Mouse (Mus musculus): Measurements from ENCODE around the gene Akap13. TPM values are rescaled to one million over a fixed set of nuclear protein-coding genes. Genes with fewer than 3 reads are reported as not detected.

The Akap13 gene
- total and polyA plus RNA-seq, 2 experiments from 2014 or later, result 13.8 to 26.1 TPM

DNA sequence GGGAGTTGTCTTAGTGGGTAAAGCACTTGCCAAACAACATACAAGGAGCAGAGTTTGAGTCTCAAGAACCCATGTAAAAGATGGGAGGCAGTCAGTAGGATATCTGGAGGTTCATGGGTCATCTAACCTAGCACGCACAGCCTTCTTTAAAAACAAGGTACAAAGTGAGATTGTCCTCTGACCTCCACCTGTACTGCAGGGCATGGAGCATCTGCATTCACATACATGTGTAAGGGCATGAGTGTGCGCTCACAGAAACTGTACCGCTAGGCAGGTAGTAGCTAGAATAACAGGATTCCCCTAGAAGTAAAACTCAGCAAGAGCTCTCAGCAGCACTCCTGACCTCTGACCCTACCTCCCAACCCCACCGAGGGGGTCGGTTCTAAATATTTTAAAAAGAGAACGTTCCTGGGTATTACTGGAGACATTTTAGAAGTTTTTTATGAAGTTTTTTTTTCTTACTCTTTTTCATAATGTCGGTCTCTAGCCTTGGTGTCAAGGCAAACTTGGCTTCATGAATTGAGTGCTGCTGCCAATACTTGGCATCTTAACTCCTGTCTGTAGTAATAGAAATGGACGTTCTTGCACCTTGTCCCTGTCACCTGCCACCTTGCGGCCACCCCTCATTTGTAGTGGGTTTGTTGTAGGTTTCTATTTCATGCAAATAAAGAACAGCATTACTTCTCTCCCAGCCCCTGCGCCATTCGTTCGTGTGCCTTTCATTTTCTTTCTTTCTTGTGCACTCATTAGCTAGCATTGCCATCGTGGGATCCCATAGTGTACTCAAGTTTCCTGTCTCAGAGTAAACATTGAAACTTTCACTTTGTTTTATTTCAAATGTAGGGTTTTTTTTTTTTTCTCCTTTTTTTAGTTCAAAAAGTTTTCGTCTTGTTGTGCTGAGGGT is 61.6 kb downstream of the Akap13 start:
- no peak for ATAC-seq
- no peak overlapping the region for H3K27ac ChIP-seq
- H3K4me2 ChIP-seq (ENCODE audit: low read depth, low read length), result no peak overlapping the region
- no peaks in the 10 kb centered on the region for H3K9me3 ChIP-seq (ENCODE audit: low read length)
- H3K4me1 ChIP-seq (ENCODE audit: insufficient read depth, low read length), result no peaks in the 10 kb centered on the region
- no peak for TF ChIP-seq CTCF (IDR thresholded peaks at IDR 0.05; ENCODE audit: low read depth)
- DNase-seq (ENCODE audit: low spot score), result no peak
- 85% methylated on average over 14 of the region's 14 CpGs for WGBS
- no peaks in the 10 kb centered on the region for H3K36me3 ChIP-seq (ENCODE audit: insufficient read depth, low read length)
- H3K27me3 ChIP-seq (ENCODE audit: insufficient read depth, low read length), result no peaks in the 10 kb centered on the region
- no peak overlapping the region for H3K9ac ChIP-seq (replicated peaks; ENCODE audit: low read length)
- H3K4me3 ChIP-seq (ENCODE audit: low read length), result no peak overlapping the region

DNA sequence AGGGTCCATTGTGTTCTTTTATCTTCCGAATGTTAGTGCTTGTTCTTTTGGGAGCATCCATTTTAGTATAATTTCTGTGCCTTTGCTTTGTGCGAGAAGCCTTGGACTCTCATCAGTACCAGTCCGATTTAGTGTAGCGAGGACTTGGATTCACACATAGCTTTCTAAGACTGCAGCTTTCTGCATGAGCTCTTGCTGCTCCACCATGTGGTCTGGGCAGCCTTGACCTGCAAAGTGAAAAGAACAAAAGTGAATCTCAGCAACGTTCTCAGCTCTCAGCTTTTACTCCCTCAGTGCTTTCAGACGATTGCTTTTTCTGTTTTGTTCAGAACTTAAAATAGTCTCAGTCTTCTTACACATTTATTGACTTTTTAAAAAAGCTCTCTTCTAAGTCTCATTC is 65.2 kb downstream of the Akap13 start:
- no peak for TF ChIP-seq CTCF (IDR thresholded peaks at IDR 0.05; ENCODE audit: low read depth)
- H3K4me3 ChIP-seq (ENCODE audit: low read length), result no peak overlapping the region
- DNase-seq (ENCODE audit: low spot score), result no peak
- 48% methylated on average over 6 of the region's 6 CpGs for WGBS
- no peak for ATAC-seq
- H3K27ac ChIP-seq, result no peak overlapping the region
- H3K27me3 ChIP-seq (ENCODE audit: insufficient read depth, low read length), result no peaks in the 10 kb centered on the region
- H3K9me3 ChIP-seq (ENCODE audit: low read length), result no peaks in the 10 kb centered on the region
- H3K36me3 ChIP-seq (ENCODE audit: insufficient read depth, low read length), result no peaks in the 10 kb centered on the region
- no peak overlapping the region for H3K9ac ChIP-seq (replicated peaks; ENCODE audit: low read length)
- no peaks in the 10 kb centered on the region for H3K4me1 ChIP-seq (ENCODE audit: insufficient read depth, low read length)
- no peak overlapping the region for H3K4me2 ChIP-seq (ENCODE audit: low read depth, low read length)

DNA sequence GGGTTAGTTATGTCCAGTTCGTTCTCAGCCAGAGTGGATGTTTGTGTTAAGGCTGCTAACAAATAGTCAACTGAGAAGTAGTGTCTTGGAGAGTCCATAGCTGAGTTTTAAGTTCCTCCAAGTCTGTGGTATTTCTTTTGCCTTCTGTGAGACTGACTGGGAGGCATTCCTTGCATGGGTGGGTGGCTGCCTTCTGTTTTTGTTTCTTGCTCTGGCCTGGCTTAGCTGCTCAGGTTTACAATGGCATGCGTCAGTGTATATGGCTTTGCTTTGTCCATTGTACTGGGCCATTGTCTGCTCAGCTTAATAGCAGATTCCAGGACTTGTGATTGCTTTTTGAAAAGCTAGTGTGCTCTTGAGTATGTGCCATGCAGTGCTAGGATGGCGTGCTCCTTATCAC is 65.9 kb downstream of the Akap13 start:
- TF ChIP-seq CTCF (IDR thresholded peaks at IDR 0.05; ENCODE audit: low read depth), result no peak

DNA sequence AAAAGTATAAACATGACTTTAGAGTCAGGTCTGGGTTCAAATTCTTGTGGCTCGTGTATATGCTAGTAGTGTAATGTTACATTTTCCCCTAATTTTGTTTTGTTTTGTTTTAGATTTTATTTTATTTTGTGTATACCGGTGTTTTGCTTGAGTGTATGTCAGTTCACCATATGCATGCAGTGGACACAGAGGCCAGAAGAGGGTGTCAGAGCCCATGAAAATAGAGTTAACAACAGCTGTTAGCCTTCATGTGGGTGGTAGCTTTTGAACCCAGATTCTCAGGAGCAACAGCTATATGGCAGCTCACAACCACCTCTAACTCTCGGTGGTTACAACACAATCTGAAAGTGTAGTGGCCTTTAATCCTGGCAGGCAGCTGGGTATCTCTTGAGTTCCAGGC is 66.9 kb downstream of the Akap13 start:
- Histone ChIP-seq H3K4me1 (ENCODE audit: insufficient read depth, low read length) (no peaks in the 10 kb centered on the region), H3K27me3 (ENCODE audit: insufficient read depth, low read length) (no peaks in the 10 kb centered on the region), H3K4me2 (ENCODE audit: low read depth, low read length) (no peak overlapping the region), H3K27ac (no peak overlapping the region), H3K4me3 (ENCODE audit: low read length) (no peak overlapping the region), H3K9me3 (ENCODE audit: low read length) (no peaks in the 10 kb centered on the region), H3K9ac (replicated peaks; ENCODE audit: low read length) (no peak overlapping the region), H3K36me3 (ENCODE audit: insufficient read depth, low read length) (no peaks in the 10 kb centered on the region)
- TF ChIP-seq CTCF (IDR thresholded peaks at IDR 0.05; ENCODE audit: low read depth), result 0 out of 2 replicates have a peak, but pooled peaks have one; percentile 16
- ATAC-seq, result no peak
- WGBS, result 90% methylated on average over 3 of the region's 3 CpGs
- DNase-seq (ENCODE audit: low spot score), result no peak

More for the DNA sequence above, 65.9 kb downstream of the Akap13 start:
- Histone ChIP-seq H3K9me3 (ENCODE audit: low read length) (no peaks in the 10 kb centered on the region), H3K4me1 (ENCODE audit: insufficient read depth, low read length) (no peaks in the 10 kb centered on the region), H3K4me2 (ENCODE audit: low read depth, low read length) (no peak overlapping the region), H3K4me3 (ENCODE audit: low read length) (no peak overlapping the region), H3K27me3 (ENCODE audit: insufficient read depth, low read length) (no peaks in the 10 kb centered on the region), H3K9ac (replicated peaks; ENCODE audit: low read length) (no peak overlapping the region), H3K27ac (no peak overlapping the region), H3K36me3 (ENCODE audit: insufficient read depth, low read length) (no peaks in the 10 kb centered on the region)
- no peak for ATAC-seq
- no peak for DNase-seq (ENCODE audit: low spot score)
- 40% methylated on average over 3 of the region's 3 CpGs for WGBS

DNA sequence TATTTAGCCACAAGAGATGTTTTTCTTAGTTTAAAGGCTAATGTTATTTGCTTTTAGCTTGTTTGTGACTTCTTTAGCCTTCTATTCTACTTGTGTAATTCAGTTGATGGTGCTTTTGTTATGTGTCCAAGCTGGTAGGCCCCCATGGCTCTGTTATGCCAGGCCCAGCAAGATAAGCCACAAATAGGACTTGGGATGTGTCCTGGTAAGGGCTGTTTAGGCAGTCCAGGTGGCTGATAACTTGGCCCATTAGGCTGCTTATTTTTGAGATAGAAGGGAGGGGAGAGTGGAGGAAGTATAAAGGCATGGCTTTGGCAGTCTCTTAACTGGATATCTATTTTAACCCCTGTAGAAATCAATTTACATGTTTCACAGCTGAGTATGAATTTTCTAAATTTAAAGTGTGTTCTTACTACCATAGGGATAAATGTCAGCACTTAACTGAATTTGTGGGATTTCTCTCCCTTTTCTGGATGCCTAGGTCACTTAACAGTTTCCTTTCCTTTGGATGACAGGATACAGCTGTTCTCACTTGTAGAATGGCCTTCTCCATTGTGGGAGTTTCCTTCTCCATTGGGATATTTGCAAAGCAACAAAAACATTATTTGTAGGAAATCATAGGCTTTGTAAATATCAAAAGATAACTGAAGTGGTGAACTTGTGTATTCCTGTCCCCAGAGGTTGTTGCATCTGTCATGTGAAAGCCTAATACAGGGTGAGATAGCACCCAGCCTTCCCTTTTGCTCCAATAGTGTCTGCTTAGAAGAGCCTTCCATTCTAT is 69.6 kb downstream of the Akap13 start:
- Histone ChIP-seq H3K36me3 (ENCODE audit: insufficient read depth, low read length) (no peaks in the 10 kb centered on the region), H3K4me2 (ENCODE audit: low read depth, low read length) (no peak overlapping the region), H3K4me3 (ENCODE audit: low read length) (no peak overlapping the region), H3K9ac (replicated peaks; ENCODE audit: low read length) (no peak overlapping the region), H3K9me3 (ENCODE audit: low read length) (no peaks in the 10 kb centered on the region), H3K27me3 (ENCODE audit: insufficient read depth, low read length) (no peaks in the 10 kb centered on the region), H3K27ac (no peak overlapping the region), H3K4me1 (ENCODE audit: insufficient read depth, low read length) (no peaks in the 10 kb centered on the region)
- no peak for ATAC-seq
- DNase-seq (ENCODE audit: low spot score), result no peak
- no peak for TF ChIP-seq CTCF (IDR thresholded peaks at IDR 0.05; ENCODE audit: low read depth)

DNA sequence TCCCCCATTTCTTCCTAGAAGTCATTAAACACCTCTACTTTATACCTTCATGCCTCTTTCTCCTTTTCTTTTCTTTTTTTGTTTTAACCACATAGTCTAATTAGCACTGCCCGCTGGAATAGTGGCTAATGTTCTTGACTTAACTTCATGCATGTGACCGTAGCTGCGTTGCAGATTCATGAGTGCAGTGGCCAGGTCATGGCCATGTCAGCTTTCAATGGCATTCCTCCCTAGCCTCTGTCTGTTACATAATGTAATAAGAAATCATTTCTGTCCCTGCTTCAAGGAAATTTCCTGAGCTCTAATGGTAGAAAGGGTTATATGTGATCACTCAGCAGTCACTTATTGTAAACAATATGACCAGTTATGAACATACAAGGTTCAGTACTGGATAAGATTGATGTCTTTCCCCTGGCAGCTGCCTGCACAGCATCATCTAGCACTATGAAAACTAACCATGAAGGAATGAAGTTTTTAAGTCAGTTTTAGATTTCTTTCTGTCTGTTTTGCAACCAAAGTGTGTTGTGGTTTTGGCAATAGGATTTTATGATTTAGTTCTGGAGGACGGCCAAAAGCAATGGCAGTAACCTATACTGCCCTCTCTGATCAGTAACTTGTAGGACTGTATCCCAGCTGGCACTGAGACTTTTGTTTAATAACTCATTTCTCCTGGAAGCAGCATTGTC is 70.5 kb downstream of the Akap13 start:
- H3K4me2 ChIP-seq (ENCODE audit: low read depth, low read length), result no peak overlapping the region
- no peak for DNase-seq (ENCODE audit: low spot score)
- no peak overlapping the region for H3K4me3 ChIP-seq (ENCODE audit: low read length)
- H3K27ac ChIP-seq, result no peak overlapping the region
- TF ChIP-seq CTCF (IDR thresholded peaks at IDR 0.05; ENCODE audit: low read depth), result no peak
- H3K9ac ChIP-seq (replicated peaks; ENCODE audit: low read length), result no peak overlapping the region
- no peaks in the 10 kb centered on the region for H3K27me3 ChIP-seq (ENCODE audit: insufficient read depth, low read length)
- ATAC-seq, result no peak
- no peaks in the 10 kb centered on the region for H3K36me3 ChIP-seq (ENCODE audit: insufficient read depth, low read length)
- H3K4me1 ChIP-seq (ENCODE audit: insufficient read depth, low read length), result no peaks in the 10 kb centered on the region
- H3K9me3 ChIP-seq (ENCODE audit: low read length), result no peaks in the 10 kb centered on the region
- WGBS, result 74% methylated on average over 4 of the region's 4 CpGs
